Mouse (Mus musculus) A20 (cell line): Measurements from ENCODE around the gene Il1rn.

Source experiments
- DNase-seq: peaks from one replicate; pipeline ENCODE4 v3.0.0-alpha.2; 2011; ENCODE audit warnings: low read depth, low spot score

Gene Il1rn

DNA sequence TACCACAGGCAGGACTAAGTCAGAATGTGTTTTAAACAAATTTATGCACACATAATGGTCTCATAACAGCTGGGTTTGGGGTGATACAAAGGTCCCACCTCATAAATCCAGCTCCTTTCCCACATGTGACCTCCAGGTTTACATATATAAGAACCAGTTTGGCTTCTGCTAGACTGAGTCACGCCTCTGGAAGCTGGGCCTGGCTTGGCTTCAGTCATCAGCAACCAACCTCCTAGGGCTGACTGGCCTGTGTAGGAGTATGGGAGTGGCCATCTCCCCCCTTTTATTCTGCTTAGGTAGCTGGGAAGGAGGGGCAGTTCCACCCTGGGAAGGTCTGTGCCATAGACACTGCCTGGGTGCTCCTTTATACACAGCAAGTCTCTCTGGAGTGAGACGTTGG, at the start of gene Il1rn:
Gene Il1rn (plus strand): TSS at position 309 of the 400 bp plus-strand sequence.
- no peak for DNase-seq

DNA sequence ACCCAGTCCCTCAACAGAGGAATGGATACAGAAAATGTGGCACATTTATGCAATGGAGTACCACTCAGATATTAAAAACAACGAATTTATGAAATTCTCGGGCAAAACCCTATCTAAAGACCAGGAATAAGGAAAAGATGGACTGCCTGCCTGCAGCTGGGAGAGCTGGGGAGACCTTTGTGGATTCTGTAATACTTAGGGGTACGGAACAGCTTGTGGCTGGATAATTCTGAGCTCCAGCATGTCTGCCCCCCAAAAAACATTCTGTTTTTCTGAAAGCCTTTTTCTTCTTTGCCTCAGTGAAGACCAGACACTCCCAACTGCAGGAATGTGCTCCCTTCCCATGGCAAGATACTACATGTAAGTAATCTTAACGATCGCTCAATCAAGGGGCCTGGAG, 45.8 kb upstream of the Il1rn start, which contains the start of gene Il1f10:
Gene Il1f10 (plus strand): TSS at position 301 of the 400 bp plus-strand sequence.
- DNase-seq, result no peak

DNA sequence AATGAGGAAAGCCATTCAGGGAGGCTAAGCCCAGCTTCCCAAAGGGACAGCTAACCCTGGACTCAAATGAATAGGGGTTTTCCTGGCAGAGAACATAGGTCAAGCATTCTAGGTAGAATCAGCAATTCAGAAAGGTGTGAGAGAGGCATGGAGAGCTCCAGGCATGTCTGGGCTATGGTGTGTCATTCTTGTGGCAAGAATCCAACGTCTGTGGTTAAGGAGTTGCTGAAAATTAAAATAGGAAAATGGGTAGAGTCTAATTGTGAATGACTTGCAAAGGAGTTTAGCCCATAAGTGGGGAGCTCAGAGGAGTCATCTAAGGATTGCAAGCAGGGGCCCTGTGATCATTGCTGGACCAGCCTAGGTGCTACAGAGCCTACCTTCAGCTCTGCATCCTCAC, 42.0 kb upstream of the Il1rn start:
- no peak for DNase-seq

DNA sequence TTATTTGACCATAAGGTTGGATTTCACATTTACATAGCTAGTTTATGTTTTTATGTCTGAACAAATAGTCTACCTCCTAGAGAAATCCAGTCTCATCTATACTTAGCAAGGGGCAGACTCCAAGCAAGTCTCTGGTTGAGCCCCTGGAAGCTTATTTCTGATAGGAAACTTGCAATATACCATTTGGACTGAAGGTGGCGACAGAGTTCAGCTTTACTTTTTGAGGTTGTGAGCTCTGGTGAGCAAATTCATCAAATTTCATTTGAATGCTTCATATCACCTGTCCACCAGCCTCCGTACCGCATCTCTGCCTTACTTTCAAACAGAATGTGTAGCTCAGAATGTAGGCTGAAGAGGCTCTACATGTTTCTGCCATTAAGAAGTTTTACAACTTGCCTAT, 39.8 kb upstream of the Il1rn start:
- DNase-seq, result peak; percentile 65

DNA sequence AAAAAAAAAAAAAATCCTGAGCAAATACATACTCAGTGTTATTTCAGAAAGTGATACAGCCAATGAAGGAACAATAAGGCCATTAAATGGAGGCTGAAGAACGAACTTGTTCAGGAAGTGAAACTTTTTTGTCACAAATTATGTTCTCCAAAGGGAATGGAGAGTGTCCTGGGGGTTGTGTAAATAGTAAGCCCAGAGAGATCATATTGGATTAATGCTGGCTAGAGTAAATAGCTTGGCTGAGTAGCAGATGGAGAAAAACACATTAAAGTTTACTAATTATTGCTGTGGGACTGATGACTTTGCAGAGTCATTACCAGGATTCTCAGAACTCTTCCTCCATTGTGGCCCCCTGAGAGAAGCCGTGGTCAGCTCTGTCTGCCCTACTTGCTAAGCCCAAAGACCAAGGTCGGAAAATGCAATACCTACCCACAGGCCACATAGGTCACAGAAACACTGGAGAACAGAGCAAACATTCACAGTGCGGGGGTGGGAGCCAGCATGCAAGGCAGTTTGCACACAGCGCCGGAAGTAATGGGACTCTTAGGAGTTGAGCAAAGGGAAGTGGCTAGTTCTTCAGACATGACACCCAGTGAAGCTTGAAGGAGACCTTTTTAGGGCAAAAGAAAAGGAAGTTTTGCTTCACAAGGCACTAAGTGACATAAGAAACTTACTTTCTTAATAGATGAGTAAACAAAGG, 25.2 kb upstream of the Il1rn start:
- peak; percentile 75 for DNase-seq

DNA sequence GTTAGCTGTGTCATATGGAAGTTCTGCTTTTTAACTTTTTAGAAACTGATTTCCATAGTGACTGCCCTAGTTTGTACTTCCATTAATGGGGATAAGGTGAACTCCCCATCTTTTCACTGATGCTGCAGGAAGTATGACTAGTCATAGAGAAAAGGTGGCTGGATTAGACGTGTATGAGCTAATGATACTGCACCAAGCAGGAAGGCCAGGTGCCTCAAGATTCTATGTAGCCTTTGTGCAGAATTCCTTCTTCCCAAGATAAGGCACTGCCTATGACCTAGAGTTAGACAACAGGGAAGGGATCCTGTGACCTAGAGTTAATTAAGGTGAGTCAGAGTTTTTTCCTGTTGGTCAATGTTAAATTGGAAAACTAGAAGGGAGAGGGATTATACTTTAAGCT, 19.7 kb upstream of the Il1rn start:
- DNase-seq, result no peak

DNA sequence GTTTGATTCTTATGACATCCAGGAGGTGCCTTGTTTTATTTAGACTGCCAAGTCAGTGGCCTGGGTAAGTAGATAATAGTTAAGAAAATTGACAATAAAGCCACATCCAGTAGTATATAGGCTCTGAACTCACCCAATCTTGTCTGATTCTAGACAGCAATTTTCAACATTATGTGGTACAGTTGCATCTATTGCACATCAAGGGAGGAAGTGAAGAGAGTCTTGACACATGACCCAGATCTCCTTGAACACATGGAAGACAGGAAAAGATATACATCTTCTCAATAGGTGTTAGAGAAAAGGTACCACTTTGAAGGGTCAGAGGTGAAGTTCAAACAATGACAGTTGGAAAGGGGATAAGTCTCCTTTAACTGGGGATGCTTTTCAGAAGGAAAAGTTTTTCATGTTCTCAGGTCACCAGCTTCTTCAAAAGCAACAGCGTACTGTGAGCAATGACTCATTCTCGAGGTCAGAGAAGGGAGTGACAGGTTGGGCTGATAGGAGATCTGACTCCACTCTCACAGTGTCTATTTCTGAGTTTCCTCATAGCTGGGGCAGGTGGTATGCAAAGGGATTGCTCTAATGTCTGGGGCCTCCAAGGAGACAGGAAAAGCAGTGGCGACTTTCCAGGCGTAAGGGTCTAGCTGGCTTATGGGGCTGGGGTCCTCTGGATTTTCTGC, 18.6 kb upstream of the Il1rn start:
- DNase-seq, result no peak

DNA sequence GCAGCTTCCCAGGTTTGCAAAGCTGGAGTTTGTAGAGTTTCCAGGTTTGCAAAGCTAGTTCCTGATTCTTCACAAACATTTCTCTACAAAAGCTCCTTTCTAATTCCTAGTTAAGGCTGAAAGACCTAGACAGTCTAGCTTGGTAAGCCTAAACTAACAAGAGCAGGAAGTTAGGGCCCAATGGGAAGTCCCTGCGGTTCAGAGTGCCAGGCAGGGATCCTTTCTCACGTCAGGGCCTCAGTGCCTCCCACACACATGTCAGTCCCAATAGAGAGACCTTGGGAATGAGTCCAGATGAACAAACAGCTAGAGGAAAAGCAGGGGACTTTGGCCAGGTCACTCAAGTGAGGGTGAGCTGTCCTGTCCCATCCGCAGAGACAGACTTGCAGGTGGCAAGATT, 1.3 kb upstream of the Il1rn start:
- DNase-seq, result no peak

DNA sequence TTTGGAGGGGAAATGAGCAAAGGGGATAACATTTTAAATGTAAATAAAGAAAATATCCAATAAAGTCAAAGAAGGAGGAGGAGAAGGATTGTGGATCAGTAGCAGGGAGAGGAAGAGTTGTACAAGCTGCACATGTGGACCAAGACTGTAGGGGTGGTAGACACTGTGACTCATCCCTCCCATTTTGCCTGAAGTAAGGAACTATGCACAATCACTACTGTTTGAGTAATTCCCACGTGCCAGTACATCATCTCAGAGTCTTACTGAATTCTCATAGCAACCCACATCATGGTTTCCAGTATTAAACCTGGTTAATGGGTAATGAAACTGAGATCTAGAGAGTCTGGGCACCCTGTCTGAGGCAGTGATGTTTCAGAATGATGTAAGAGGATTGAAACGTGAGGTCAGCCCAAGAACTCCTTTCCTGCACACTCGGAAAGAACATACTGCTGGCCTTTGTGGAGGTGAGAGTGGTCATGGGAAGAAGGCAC, 4.8 kb downstream of the Il1rn start:
- DNase-seq, result no peak

DNA sequence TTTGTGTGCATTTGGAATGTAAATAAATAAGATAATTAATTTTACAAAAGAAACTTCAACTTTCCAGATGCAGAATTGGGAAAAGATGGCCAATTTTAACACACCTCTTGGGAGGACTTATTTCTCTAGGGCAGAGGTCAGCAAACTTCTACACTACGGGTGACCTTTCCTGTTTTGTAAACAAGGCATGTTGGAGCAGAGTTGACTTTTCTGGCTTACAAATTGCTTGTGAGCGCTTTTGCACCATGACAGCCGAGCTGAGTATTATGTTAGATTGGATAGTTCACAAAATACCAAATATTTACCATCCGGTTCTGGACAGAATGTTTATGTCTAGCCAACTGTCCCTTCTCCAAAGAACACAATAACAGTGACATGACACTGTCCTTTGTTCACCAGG, 8.0 kb downstream of the Il1rn start:
- no peak for DNase-seq

DNA sequence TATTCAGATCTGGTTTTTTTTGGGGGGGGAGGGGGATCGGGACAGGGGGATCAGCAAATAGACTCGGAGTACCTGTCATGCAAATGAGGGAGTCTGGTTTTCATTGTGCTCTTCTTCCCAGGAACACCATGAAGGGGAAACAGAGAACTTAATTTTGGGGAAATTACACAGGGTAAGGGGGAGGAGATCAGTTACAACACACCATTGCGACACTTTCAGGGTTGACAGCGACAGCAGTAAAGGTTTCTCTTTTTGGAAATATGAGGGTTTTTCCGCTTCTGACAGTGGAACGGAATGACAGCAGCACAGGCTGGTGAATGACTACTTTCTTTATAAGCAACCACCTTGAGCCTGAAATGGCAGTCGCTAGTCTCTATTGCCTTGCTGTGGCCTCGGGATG, 8.4 kb downstream of the Il1rn start:
- no peak for DNase-seq

DNA sequence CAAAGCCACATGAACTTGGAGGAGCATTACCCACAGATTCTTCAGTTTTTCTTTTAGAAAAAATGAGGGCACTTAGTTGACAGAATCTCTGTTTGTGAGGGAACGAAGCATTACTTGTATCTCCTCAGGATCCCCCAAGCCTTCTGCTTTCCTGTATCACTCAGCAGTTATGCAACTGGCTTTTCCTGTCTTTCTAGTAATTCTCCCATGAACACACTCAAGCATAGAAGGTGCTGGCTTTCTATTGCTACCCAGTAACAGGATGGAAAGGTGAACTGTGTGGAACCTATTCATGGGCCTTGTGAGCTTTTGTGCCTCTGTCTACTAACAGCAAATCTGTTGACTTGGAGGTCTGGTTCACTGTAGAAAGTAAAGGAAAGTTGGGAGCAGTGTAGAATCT, 11.3 kb downstream of the Il1rn start:
- DNase-seq, result no peak

DNA sequence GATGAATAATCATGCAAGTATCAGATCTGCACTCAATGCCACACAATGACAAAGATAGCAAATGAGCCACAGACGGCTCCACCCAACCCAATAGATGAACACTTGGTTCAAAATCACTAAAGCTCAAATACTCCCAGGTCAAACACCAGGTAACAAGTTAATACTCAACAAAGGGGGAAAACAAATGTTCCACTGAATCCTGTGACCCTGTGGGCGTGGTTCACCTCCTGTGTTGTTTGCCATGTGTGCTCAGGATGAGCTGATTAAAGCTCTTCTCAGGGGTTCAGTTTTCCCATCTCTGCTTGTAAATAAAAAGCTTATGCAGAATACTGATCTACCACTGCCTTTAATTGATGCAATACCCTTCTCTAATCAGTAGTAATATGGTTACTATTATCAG, 14.5 kb downstream of the Il1rn start:
- DNase-seq, result no peak

DNA sequence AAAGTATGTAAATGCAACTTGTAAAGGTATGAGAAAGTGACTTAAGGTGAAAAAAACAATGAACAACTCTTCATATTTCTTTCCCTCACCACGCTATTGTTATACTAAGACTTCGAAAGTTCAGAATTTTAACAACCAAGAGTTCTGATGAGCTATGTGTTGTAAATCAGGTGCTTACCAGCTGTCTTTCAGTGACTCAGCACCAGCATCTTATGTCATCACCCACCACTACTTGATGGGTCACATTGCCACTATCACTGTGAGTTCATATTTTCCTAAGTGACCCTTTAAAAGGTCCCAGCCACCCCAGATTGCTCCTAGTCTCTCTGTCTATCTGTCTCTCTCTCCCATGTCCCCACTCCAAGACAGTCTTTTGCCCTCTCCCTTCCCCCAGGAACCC, 16.4 kb downstream of the Il1rn start:
- DNase-seq, result no peak

DNA sequence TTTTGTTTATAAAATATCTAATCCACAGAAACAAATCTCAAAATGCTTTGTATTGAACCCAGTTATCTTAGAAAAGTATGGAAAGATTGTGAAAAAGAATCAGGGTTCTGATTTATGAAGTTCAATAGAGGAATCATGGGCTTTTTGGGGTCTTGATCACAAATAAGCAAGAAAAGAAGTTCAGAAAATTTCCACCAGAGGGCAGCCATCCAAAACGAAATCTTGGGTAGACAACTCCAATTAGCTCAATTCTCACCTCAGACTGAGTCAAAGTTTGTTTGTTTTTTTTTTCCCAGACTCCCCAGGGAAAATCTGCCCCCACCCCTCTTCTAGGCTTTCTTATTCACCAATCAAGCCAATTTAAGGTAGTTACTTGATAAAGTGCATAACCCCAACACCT, 21.0 kb downstream of the Il1rn start:
- peak; percentile 49 for DNase-seq

DNA sequence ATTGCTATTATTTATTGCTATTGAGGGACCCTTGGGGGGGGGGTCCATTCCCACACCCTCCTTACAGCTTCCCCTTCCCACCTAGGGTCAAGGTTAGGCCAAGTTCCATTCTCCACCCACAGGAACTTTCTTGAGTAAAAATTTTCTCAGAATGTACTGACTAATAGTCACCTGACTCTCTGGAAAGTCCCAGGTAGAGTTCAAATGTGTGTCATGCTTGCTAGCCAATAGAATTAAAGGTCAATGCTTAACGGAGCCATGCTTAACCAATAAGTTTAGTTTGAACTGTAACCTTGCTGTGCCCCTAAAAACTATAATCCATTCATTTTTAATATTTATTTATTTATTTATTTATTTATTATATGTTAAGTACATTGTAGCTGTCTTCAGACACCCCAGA, 22.7 kb downstream of the Il1rn start:
- no peak for DNase-seq

DNA sequence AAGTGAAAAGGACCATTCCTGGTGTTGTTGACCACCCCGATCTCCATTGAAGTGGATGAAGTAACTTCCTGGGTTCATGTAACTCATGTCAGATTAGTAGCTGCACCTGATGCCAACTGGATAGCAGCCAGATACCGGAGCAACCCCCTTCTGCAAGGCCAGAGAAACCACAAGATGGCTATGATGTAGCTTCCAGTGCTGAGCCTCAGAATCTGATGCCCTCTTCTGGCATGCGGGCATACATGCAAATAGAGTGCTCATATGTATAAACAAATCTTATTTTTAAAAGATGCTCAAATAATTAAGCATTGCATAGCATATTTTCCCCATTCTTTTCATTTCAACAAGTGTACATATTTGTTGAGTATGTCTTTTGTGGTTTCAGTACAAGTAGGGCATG, 27.2 kb downstream of the Il1rn start:
- peak; percentile 16 for DNase-seq

DNA sequence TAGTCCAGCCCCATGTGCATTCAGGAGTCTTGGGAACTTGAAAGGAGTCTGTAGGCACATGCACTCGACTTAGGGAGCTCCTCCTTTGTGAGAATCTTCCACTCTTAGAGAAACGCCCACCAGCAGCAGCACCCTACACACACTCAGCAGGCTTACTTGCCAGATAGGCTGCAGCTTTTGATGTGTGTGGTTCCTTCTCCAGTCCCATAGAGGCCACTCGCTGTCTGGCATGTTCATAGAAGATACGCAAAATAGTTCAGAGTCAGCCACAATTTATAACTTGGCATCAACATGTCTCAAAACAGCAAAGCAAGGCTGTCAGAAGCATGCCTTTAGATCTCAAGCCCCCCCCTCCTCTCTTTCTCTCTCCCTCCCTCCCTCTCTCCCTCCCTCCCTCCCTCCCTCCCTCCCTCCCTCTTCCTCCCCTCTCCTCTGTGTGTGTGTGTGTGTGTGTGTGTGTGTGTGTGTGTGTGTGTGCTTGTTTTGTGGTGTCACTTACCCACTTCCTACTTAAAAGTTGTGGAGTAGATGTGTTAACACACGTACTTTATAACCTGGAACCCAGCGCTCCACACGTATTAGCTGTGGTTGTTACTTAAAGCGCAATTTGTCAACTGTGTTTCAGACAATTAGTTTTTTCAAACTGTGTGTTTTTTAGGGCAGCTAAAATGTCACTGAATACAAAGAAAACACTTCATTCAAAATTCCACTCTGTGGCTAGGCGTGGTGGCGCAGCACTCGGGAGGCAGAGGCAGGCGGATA, 29.7 kb downstream of the Il1rn start:
- peak; percentile 16 for DNase-seq

DNA sequence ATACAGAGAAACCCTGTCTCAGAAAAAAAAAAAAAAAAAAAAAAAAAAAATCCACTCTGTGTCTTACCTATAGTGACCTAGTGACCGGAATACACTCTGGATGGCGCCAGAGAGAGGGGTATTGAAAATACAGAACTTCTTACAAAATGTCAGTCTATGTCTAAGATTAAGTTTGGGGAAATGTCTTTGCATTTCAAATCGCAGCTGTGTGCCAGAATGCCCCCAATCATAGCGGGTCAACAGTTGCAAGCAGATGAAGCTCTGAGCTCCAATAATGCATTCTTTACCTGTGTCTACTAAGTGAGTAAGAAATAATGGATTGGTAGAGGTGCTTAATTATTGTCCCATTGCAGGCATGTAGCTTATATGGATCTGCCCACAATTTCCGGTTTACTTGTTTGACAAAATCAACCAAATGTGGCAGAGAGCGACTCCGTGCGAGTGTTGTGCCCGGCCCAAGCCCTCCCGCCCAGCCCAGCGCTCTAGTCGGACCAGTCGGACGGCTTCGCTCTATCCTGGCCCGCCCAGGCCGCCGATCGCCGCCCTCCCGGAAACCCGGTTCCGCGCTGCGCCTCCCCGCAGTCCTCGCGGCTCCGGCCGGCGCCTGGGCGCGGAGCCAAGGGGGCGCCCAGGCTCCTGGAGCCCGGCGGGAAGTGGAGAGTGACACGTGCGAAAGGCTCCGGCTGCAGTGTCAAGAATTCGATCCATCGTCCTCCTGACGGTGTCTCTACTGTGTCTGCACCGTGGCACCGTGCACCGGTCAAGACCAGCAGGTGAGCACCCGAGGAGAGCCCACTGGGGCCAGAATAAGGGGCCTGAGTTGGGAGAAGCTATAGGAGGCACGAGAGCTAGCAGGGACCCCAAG, 30.6 kb downstream of the Il1rn start, which contains the start of gene Psd4:
Gene Psd4 (plus strand): TSS at position 551 of the 865 bp plus-strand sequence.
- peak; percentile 77 for DNase-seq

DNA sequence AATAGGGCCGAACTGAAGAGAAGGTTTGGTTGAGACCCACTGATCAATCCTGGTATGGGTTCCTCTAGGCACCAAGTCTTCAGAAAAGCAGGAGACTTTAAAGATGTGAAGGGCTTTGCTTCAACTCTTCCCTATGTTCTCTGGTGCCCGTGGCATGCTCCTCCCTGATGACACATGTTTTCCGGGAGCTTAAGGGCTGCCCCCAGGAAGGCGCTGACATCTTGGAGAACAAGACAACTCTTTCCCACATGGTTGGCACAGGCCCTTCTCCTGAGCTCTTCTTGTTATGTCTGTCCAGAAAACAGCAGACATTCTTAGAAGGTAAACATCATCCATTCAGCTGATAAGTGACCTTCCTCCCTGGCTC, 31.2 kb downstream of the Il1rn start:
- DNase-seq, result no peak

DNA sequence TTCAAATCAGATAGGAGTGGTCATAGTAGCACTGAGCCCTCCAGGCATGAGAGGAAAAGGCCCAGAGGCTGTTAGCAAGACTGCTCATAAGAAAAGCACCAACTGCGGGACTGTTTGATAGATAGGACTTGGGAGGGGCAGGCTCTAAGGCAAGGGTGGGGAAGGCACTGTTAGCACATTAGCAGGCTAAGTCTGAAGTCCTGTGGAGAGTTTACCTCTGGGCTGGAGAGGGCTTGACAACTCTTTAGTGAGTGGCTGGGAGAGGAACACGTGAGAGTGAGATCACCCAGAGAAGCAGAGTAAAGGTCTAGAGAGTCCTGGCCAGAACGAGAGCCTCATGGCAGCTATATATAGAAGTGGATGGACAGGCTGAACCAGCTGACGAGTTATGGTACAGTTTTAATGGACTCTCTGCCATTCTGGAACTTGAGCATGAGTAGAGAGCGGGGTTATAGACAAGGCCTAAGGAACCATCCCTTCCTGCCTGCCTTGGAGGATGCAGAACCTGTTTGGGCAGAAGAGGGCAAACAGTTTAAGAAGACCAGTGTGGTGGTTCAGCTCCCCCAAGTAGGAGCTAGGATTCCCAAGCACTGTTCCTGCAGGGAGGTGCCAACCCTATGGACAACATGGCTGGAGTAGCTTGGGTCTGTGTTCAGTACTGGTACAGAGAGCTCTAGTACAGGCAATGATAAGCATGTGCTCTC, 42.2 kb downstream of the Il1rn start:
- no peak for DNase-seq
